Mouse (Mus musculus): ENCODE results near the gene Tectb. TPM values are rescaled to one million over a fixed set of nuclear protein-coding genes. Genes with fewer than 3 reads are reported as not detected.

Gene Tectb
- total and polyA plus RNA-seq, 2 experiments from 2014 or later = 0.16 TPM; not detected in 1

DNA sequence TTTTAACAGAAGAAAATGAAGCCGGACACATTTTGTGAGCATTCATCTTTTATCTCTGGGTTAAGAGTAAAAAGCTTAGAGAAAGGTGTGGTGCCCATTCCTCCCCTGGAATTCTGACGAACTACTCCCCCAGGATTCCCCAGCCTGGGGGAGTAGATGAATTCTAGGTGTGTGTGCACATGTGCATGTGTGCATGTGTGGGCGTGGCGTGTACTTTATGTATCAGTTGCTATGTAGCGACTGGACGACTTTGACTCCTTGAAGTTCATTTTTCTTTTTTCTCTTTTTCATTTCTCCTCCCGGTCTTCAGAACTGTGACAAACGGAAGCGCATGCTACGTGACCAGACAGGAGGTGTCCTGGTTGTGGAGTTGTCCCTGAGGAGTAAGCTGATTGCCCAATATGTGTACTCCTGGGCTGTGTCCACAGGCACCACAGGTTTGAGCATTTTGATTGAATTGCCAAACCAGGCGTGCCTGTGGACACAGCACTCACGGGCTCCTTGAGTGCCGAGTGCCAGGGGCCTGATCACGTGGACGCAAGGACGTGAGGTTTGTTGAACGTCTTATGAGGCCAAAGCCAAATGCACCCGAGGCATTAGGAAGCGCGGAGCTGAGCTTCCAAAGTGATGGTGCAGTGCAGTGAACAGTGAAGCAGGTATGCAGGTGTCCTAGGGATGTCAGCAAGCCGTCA, 11.9 kb downstream of the Tectb start:
- H3K9me3 ChIP-seq (ENCODE audit: low read length) = no peaks in the 10 kb centered on the region
- H3K9ac ChIP-seq (replicated peaks; ENCODE audit: low read length, poor library complexity, severe bottlenecking) = no peak overlapping the region
- TF ChIP-seq CTCF (IDR thresholded peaks at IDR 0.05) = no peak
- H3K4me1 ChIP-seq (ENCODE audit: insufficient read depth, low read length) = no peaks in the 10 kb centered on the region
- H3K36me3 ChIP-seq (ENCODE audit: insufficient read depth, low read length) = no peaks in the 10 kb centered on the region
- H3K27ac ChIP-seq (ENCODE audit: low read depth, low read length) = no peak overlapping the region
- DNase-seq (ENCODE audit: low spot score) (no peak), ATAC-seq (ENCODE audit: low FRiP score) (no peak)
- no peaks in the 10 kb centered on the region for H3K27me3 ChIP-seq (ENCODE audit: insufficient read depth, low read length)
- no peak overlapping the region for H3K4me3 ChIP-seq (ENCODE audit: low read depth, low read length)
- 87% methylated on average over 21 of the region's 21 CpGs for WGBS
- H3K4me2 ChIP-seq (ENCODE audit: low read depth, low read length, poor library complexity, severe bottlenecking) = no peak overlapping the region

DNA sequence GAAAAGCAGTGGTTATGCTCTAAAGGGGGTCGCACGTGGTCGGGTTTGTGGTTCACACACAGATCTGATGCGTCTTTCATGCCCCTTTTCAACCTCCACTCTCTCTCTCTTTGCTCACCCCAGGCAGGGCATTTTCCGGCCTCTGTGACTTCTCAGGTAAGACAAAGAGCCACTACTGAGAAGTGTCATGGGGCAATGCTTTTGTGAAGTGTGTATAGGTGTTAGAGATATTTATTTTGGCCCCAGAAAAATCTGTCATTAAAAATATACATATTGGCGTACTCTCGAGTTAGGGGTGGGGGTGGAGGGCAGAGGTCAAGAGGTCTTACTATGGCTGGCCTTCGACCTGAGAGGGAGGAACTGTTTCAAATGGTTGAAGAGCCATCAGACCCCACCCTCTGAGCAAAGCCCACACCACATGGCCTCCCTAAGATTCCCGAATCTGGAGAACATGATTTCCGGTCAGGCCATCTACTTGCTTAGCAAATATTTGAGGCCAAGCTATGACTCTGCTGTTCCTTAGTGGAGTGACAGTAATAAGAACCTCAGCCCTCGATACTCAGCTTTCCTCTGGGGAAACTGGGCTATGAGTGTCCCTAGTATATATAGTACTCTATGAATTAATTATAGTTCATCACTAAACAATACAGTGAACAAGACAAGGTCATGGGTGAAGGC, 13.3 kb downstream of the Tectb start:
- Histone ChIP-seq H3K27ac (ENCODE audit: low read depth, low read length) (no peak overlapping the region), H3K9ac (replicated peaks; ENCODE audit: low read length, poor library complexity, severe bottlenecking) (no peak overlapping the region), H3K4me2 (ENCODE audit: low read depth, low read length, poor library complexity, severe bottlenecking) (no peak overlapping the region), H3K4me3 (ENCODE audit: low read depth, low read length) (no peak overlapping the region), H3K4me1 (ENCODE audit: insufficient read depth, low read length) (no peaks in the 10 kb centered on the region), H3K36me3 (ENCODE audit: insufficient read depth, low read length) (no peaks in the 10 kb centered on the region), H3K27me3 (ENCODE audit: insufficient read depth, low read length) (no peaks in the 10 kb centered on the region), H3K9me3 (ENCODE audit: low read length) (no peaks in the 10 kb centered on the region)
- TF ChIP-seq CTCF (IDR thresholded peaks at IDR 0.05) = no peak
- DNase-seq (ENCODE audit: low spot score) (no peak), ATAC-seq (ENCODE audit: low FRiP score) (no peak)
- 68% methylated on average over 11 of the region's 11 CpGs for WGBS

DNA sequence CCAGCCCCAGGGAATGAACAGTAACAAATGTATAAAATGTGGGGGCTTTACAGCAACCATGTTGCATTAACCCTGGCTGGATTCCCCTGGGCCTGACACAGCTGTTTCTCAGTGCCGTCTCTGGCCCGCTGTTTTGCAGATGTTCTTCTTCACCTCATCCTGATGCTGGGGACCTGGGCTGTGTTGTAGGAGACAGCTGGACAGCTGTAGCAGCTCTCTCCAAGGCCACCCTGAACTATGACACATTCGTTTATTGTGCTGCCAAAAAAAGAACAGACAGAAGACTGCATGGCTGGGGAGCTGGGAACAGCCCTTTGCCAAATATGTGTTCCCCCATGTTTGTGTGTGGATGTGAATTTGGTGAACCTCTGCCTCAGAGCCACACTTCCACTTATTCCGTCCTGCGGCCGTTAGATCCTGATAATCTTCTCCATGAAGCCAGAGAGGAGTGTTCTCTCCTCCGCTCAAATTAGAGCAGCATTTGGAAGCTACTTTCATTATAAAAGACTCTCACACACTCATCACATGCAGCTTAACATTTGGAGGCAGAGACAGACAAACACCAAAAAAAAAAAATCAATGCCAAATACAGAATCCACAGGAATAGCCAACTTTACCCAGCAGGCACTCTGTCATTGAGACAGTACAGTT, 14.1 kb downstream of the Tectb start:
- ATAC-seq (ENCODE audit: low FRiP score) = no peak
- Histone ChIP-seq H3K4me2 (ENCODE audit: low read depth, low read length, poor library complexity, severe bottlenecking) (no peak overlapping the region), H3K9ac (replicated peaks; ENCODE audit: low read length, poor library complexity, severe bottlenecking) (no peak overlapping the region), H3K27me3 (ENCODE audit: insufficient read depth, low read length) (no peaks in the 10 kb centered on the region), H3K4me1 (ENCODE audit: insufficient read depth, low read length) (no peaks in the 10 kb centered on the region), H3K27ac (ENCODE audit: low read depth, low read length) (no peak overlapping the region), H3K4me3 (ENCODE audit: low read depth, low read length) (no peak overlapping the region), H3K36me3 (ENCODE audit: insufficient read depth, low read length) (no peaks in the 10 kb centered on the region), H3K9me3 (ENCODE audit: low read length) (no peaks in the 10 kb centered on the region)
- whole genome bisulfite sequencing = 84% methylated on average over 7 of the region's 7 CpGs
- no peak for TF ChIP-seq CTCF (IDR thresholded peaks at IDR 0.05)
- no peak for DNase-seq (ENCODE audit: low spot score)

DNA sequence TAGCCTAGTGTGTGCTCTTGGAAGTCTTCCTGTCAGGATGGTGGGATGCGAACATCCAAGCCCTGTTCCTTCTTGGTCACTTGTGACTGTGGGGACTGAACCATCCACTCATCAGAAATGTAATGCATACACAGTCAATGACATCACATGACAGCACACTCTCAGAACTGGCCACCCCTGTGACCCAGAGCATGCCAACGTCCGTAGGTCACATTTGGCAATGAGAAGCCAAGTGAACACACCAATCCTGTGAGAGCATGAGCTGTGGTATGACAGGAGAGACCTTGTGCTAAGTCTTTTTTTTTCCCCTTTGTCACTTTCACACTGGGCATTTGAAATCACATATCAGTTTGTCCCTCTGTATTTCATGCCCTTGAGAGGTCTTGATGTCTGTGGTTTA, 15.0 kb downstream of the Tectb start:
- Histone ChIP-seq H3K36me3 (ENCODE audit: insufficient read depth, low read length) (no peaks in the 10 kb centered on the region), H3K27me3 (ENCODE audit: insufficient read depth, low read length) (no peaks in the 10 kb centered on the region), H3K27ac (ENCODE audit: low read depth, low read length) (no peak overlapping the region), H3K4me2 (ENCODE audit: low read depth, low read length, poor library complexity, severe bottlenecking) (no peak overlapping the region), H3K4me3 (ENCODE audit: low read depth, low read length) (no peak overlapping the region), H3K4me1 (ENCODE audit: insufficient read depth, low read length) (no peaks in the 10 kb centered on the region), H3K9me3 (ENCODE audit: low read length) (no peaks in the 10 kb centered on the region), H3K9ac (replicated peaks; ENCODE audit: low read length, poor library complexity, severe bottlenecking) (no peak overlapping the region)
- ATAC-seq (ENCODE audit: low FRiP score) = no peak
- TF ChIP-seq CTCF (IDR thresholded peaks at IDR 0.05) = no peak
- DNase-seq (ENCODE audit: low spot score) = no peak
- WGBS = 87% methylated on average over 3 of the region's 3 CpGs

DNA sequence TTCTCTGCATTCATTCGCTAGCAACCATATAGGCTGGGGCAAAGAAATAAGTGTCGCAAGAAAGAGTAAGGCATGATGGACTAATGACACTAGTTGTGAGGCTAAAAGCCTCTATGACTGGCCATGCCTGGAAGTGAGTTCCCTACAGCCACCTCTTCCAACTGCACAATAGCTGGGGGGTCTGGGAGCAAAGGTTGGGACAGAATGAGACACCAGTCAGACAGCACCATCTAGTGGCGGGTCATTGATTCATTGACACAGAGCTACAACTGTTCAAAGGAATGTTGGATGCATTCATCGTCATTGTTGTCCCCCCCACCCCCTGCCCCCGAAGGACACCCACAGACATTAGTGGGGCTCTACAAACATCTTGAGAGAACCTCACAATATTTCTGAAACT, 17.8 kb downstream of the Tectb start:
- no peaks in the 10 kb centered on the region for H3K9me3 ChIP-seq (ENCODE audit: low read length)

More for the DNA sequence above, 17.8 kb downstream of the Tectb start:
- H3K4me3 ChIP-seq (ENCODE audit: low read depth, low read length) = no peak overlapping the region
- ATAC-seq (ENCODE audit: low FRiP score) (no peak), DNase-seq (ENCODE audit: low spot score) (peak; percentile 78)
- TF ChIP-seq CTCF (IDR thresholded peaks at IDR 0.05) = peak; percentile 81
- no peak overlapping the region for H3K4me2 ChIP-seq (ENCODE audit: low read depth, low read length, poor library complexity, severe bottlenecking)
- no peaks in the 10 kb centered on the region for H3K4me1 ChIP-seq (ENCODE audit: insufficient read depth, low read length)
- WGBS = 34% methylated on average over 5 of the region's 5 CpGs
- no peak overlapping the region for H3K27ac ChIP-seq (ENCODE audit: low read depth, low read length)
- no peaks in the 10 kb centered on the region for H3K27me3 ChIP-seq (ENCODE audit: insufficient read depth, low read length)
- H3K9ac ChIP-seq (replicated peaks; ENCODE audit: low read length, poor library complexity, severe bottlenecking) = no peak overlapping the region
- no peaks in the 10 kb centered on the region for H3K36me3 ChIP-seq (ENCODE audit: insufficient read depth, low read length)
